Mouse (Mus musculus): ENCODE measurements around the gene Nap1l1. TPM values are rescaled to one million over a fixed set of nuclear protein-coding genes. Genes with fewer than 3 reads are reported as not detected.
A peak's percentile ranks its signal among the peaks of the same experiment; 100 is the strongest.
"Not testable (repeated sequence)": the region's sequence is repeated elsewhere in the genome, so short reads cannot be mapped to it uniquely, and the experiment has no call there.

The Nap1l1 gene
- total RNA-seq, 2 experiments from 2014 or later = 59.7 to 65.9 TPM

DNA sequence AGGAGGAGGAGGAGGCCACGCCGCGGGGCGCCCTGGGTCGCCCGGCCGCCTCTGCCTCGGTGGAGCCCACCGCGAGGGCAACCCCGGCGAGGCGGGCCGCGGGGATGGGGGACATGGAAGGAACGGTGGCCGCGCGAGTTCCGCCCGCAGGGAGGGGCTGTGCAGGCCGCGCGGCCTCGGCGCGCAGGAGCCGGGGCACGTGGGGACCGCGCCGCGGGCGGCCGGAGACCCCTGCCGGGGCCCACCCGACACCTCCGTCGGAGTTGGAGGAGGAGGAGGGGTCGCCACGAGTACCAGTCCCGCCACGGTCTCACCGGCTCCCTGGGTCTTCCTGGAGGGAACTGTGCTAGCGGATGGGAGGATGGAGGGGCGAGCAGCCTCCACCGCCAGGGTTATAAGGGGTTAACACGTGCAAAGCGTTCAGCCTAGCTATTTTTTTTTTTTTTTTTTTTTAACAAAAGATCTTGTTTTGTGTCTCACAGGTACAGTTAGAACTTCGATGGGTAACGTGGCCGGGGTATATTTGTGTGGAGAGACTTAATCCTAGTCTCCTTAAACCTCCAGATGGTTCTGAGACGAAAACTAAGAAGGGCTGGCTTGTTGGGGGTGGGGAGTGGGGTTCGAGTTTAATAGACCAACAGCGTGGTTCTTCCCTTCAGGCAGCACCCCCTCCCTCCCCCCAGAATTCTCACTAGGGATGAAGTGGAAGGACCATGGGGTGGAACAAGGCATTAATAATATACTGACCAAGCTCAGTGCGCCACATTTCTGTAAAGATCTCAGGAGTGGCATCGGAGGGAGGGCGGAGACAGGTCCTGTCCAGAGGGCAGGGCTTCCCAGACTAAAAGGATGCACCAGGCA is 718 bp downstream of the Nap1l1 start:
- DNase-seq = peak in 1 of 2 experiments; percentile 3
- intact Hi-C loops (cut with DNase I) = loop anchor here (5.0 to 10.0 kb wide), 3 partner anchors 176 to 309 kb away; partner anchors contain the start of genes Bbs10 and Osbpl8

DNA sequence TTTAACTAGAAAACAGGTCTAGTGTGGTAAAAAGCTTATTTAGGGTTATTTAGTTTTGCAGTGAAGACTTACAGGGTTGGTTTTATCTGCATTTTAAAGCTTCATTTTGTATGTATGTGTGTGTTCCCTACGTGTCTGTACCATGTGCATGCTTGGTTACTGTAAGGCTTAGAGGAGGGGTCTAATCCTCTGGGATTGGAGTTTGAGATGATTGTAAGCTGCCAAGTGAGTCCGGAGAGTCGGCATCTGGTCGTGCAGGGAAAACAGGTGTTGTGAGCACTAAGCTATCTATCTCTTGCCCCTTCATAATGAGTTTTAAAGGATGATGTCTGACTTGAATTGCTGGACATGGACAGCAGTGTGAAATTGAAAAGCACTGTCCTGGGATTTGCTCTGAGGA is 3.3 kb downstream of the Nap1l1 start:
- intact Hi-C loops (cut with DNase I) = loop anchor here (10.0 kb wide), 1 partner anchor 312 kb away; the partner anchor contains the start of gene Osbpl8
- no peak for DNase-seq

DNA sequence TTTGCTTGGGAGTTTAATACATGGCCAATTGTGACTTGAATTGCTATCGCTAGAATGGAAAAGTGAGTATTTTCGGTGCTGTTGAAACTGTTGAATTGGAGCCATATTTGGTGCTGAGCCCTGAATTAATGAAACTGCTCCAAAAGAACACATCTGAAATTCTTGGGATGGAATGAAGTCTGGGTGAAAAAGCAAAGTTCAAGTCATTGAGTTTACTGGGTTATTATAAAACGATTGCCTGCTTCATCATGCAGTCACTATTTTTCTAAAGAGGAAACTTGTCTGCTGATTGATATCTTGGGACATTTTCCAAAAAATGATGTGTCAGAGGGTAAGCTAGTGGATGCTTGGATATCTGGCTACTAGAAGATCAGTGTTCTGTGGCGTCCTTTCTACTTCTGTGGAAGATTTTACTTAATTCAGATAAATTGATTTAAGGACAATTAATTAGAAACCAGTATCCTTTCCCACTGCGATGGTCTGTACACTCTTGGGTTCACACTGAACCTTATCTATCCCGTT is 4.0 kb downstream of the Nap1l1 start:
- DNase-seq = no peak
- intact Hi-C loops (cut with DNase I) = loop anchor here (10.0 kb wide), 1 partner anchor 312 kb away; the partner anchor contains the start of gene Osbpl8

DNA sequence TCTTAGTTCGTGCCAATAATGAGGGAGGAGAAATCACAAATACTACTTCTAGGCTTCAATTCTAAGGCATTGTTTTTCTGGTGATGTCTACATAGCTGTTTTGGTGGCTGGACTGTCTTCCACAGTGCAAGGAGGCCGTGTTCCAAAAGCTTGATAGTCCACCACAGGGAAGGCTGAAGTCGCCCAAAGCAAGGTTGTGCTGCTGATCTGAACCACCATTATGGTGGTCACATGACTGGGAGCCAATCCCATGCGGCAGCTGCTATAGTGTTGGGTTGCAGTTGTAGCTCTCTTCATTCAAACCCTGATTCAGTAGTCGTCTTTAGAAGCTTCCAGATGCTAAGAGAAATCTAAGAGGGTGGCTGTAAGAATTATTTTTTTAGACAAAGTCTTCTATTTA is 6.6 kb downstream of the Nap1l1 start:
- DNase-seq = no peak
- intact Hi-C loops (cut with DNase I) = loop anchor here (10.0 kb wide), 1 partner anchor 315 kb away; the partner anchor contains the start of gene Osbpl8

DNA sequence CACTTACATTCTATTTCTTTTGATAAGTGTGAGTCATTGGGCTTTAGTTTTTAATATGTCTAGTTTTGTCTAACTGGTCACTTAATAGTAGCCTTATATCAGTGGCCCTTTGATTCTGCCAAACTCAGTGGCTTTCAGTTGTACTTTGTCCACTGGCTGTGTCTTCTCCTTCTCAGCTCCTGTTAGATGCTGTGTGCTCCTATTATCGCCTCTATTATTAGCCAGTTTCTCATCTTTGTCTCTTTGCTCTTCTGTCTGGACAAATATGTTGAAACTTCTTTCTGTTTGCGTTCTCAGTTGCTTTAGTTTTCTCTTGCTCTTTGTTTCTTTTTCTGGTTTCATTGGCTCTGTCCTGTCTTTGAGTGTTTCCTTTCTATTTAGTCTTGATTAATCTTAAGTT is 9.6 kb downstream of the Nap1l1 start:
- intact Hi-C loops (cut with DNase I) = loop anchor here (10.0 kb wide), 1 partner anchor 622 kb away; no protein-coding TSS in a partner anchor
- DNase-seq = no peak

DNA sequence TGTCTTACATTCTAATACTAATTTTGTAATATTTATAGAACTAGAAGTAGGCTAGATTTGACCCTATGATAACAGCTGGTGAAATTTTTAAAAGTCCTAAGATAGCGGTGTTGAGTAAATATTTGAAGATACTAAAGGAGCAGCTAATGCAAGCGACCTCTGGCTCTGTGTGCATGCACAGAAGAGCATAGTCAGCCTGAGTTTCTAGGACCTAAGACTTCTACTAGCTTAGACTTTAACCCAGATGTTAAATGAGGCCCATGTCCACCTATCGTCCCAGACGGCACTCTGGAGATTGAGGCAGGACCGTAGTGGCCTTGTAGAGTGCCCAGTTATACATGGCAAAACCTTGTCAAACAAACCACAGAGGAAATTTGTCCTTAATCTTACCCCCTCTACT is 11.1 kb downstream of the Nap1l1 start:
- no peak for DNase-seq
- intact Hi-C loops (cut with DNase I) = loop anchor here (10.0 kb wide), 1 partner anchor 621 kb away; no protein-coding TSS in a partner anchor

DNA sequence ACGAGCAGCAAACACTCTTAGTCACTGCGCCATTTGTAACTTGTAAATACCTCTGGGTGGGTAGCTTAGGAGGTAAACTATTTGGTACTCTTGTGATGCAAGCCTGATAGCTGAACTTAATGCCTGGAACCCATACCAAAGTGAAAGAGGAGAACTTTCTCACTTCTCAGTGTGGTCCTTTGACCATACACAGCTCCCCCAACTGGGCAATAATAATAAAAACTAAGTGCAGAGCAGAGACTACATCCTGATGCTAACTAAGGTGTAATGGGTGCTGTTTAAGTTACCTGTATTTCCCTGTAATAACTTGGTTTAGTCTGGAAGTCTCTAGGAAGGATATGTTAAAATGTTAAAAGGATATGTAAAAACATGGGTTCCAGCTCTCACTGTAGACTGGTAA is 15.8 kb downstream of the Nap1l1 start:
- intact Hi-C loops (cut with DNase I) = loop anchor here (5.0 to 10.0 kb wide), 2 partner anchors 261 to 616 kb away; no protein-coding TSS in a partner anchor

DNA sequence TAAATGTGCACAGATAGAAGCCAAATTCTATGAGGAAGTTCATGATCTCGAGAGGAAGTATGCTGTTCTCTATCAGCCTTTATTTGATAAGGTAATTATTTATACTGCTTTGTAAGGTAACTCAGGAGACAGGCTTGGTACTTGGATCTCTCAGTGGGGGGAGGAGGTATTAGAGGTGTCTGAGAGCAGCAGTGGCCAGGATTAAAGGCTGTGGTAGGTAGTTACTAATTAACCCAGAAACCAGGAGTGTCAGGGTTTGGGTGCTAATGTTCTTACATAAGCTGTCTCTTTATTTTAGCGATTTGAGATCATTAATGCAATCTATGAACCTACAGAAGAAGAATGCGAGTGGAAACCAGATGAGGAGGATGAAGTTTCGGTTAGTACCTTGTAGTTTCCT is 17.1 kb downstream of the Nap1l1 start:
- intact Hi-C loops (cut with DNase I); DNase-seq: not testable (repeated sequence)

More for the DNA sequence above, 15.8 kb downstream of the Nap1l1 start:
- DNase-seq = no peak

DNA sequence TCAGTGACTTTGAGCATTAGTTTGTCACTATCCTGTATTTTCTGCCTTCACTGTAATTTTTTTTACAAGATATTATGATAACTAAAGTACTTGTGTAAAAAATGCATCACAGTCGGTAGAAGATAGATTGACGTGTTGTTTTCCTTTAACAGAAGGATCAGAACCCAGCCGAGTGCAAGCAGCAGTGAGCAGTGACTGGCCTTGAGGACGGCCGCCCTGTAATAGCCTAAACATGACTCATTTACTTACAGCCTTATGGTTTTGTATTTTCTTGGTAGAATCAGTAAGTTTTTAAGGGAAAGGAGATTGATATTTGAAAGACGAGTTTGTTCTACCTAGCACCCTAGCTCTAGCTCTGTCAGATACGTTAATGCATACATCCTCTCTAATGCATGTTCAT is 22.9 kb downstream of the Nap1l1 start:
- intact Hi-C loops (cut with DNase I) = no loop called here
- DNase-seq = no peak

DNA sequence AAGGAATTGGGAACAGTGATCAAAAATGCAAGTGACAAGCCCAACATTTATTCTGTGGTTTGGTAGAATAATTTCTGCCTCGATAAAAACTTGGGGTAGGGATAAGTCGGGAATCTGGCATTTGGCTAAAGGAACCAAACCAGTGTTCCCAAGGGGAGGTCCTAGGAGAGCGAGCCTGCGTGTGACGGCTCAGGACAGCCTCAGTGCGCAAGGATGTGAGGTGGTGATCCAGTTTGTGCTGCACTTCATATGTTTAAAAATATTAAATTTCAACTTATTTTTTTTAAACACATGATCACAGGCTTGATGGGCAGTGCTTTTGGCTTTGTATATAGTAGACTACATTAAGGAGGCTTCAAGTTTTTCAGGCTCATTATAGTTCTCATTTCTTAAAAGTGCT is 26.9 kb downstream of the Nap1l1 start:
- intact Hi-C loops (cut with DNase I) = no loop called here
- no peak for DNase-seq

DNA sequence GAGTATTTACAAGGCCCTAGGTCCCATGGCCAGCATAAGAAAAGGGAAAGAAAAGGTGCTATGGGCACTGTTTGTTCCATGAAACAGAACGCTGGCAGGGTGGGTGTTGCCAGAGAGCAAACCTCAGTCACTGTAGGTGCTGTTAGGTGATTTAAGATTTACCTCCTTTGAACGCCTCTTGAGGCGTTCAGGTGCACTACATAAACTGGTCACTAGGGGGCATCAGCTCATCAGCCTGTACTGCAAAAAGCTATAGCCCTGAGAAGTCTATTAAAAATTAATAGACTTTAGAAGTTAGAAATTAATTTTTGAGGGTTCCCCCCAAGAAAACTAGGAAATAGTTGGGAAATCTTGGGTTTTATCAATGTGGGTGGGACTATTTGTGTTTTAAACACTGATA is 30.0 kb downstream of the Nap1l1 start:
- intact Hi-C loops (cut with DNase I) = loop anchor here (1.0 kb wide), 1 partner anchor 422 kb away; no protein-coding TSS in a partner anchor
- peak; percentile 76 to 89 for DNase-seq

DNA sequence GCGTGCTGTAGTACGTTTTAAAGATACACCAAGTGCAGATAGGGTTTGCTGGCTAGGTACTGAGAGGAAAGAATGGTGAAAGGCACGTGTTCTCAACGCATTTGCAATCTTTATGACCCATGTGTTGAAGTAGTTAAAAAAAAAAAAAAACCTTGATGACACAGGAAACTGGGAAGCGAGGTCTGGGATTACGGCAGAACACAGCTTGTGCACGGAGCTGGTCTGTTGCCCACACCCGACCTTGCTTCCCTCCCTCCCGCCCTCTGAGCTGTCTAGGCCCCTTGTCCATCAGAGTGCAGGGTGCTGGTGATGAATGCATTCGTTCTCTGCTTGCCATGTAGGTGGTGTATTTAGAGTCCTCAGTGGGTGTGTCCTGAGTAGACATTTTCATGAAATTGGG is 30.7 kb downstream of the Nap1l1 start:
- intact Hi-C loops (cut with DNase I) = loop anchor here (1.0 kb wide), 1 partner anchor 422 kb away; no protein-coding TSS in a partner anchor
- DNase-seq = no peak

DNA sequence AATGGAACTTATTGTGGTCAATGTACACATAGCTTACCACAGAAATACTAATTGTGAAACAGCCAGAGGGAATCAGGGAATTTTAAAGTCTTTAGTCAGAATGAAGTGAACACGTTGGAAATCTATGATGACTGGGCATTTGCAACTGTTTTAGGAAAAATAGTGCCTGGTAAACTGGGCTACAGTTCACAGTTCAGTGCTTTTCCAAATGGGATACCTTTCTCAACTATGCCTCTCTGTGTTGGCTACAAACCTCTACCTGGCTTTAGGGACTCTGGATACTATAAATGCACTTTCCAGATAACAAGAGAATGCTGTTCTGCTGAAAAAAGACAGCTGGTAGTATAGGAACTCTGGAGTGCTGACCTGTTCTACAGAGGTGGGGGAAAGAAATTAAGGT is 31.6 kb downstream of the Nap1l1 start:
- DNase-seq = no peak
- intact Hi-C loops (cut with DNase I) = loop anchor here (1.0 to 5.0 kb wide), 4 partner anchors 38 to 453 kb away; no protein-coding TSS in a partner anchor

DNA sequence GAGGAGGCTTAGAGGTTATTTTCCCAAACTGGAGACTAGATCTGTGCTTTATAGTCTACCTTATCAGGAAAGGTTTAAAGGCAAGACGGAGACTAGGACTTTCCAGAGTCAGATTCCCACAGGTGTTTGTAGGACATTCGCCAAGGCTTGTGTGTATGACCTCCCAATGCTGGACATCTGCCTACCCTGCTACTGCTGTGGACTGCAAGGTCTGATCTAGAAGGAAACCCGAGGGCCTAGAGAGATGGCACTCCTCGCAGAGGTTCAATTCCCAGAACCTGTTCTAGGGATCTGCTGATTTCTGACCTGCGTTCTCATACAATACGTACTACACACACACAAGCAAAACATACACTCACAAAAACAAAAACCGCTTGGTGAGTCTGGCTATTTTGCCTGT is 32.4 kb downstream of the Nap1l1 start:
- intact Hi-C loops (cut with DNase I) = loop anchor here (1.0 to 5.0 kb wide), 4 partner anchors 37 to 452 kb away; no protein-coding TSS in a partner anchor
- DNase-seq = no peak

DNA sequence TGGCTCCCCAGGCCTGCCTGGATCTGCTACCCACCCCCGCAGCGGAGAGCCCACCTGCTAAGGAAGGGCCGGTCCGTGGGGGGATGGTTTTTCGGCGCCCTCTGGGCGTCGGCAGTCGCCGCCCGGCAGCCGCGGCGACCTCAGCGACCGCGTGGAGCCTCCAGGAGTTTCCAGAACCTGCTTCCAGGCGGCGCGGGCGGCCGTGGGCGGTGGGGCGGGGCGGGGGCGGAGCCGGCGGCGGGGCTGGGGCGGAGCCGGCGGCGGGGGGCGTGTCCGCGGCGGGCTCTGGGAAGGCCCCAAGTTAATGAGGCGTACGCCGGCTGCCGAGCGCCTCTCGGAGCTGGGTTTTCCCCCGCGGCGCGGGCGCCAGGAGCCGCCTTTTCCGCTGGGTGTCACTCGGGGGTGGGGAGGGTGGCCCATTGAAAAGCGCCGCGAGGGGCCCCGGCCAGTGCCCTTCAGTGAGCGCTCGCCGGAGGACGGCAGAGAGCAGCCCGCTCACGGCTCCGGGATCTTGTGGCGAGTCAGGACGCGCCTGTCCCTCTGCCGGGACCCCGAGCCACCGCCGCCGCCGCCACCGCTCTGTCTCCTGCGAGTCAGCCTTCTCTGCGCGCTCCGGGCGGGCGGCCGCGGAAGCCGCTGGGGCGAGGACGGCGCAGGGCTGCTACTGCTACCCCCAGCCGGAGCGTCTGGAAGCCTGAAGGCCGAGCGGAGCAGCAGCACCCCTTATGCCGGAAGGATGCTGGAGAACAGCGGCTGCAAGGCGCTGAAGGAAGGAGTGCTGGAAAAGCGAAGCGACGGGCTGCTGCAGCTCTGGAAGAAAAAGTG is 33.3 kb downstream of the Nap1l1 start, which contains the start of gene Phlda1:
Gene Phlda1, plus strand, starts transcription at position 186 of the 825 bp plus-strand sequence.
- DNase-seq = peak; percentile 97 to 98
- intact Hi-C loops (cut with DNase I) = loop anchor here (2.0 to 5.0 kb wide), 4 partner anchors 36 to 266 kb away; no protein-coding TSS in a partner anchor

DNA sequence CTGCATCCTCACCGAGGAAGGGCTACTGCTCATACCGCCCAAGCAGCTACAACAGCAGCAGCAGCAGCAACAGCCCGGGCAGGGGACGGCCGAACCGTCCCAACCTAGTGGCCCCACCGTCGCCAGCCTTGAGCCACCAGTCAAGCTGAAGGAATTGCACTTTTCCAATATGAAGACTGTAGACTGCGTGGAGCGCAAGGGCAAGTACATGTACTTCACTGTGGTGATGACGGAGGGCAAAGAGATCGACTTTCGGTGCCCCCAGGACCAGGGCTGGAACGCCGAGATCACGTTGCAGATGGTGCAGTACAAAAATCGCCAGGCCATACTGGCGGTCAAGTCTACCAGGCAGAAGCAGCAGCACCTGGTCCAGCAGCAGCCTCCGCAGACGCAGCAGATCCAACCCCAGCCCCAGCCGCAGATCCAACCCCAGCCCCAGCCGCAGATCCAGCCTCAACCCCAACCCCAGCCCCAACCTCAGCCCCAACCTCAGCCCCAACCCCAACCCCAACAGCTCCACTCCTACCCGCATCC is 34.0 kb downstream of the Nap1l1 start:
- peak in 1 of 2 experiments; percentile 52 for DNase-seq

DNA sequence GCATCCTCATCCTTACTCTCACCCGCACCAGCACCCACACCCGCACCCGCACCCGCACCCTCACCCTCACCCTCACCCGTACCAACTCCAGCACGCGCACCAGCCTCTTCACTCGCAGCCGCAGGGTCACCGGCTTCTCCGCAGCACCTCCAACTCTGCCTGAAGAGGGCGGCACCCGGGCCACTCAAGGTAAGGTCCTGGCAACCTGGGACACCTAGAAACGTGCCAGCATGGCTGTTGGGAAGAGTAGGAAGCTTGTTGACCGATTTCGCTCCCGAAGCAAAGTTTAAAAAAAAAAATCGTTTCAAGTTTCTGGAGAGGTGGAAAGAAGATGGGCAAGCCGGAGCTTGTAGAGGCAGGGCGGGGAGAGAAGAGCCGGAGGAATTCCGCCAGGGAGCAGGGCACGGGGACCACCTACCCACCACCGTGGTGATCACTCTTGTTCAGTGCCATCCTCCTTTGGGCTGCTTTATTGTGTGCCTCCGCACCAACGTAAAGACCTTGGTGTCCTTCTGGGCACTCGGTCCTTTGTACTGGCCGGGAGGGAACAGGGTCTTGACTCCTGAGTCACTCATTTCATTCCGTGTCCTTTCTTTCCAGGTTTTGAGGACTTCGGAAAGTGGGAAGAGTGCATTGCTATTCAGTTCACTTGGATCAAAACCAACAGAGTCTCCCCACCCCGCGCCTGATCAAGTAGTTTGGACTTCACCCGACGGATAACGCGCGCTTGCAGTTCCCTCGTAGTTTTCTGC is 34.6 kb downstream of the Nap1l1 start:
- intact Hi-C loops (cut with DNase I) = loop anchor here (2.0 to 5.0 kb wide), 4 partner anchors 35 to 265 kb away; no protein-coding TSS in a partner anchor
- peak; percentile 62 to 67 for DNase-seq

More for the DNA sequence above, 34.0 kb downstream of the Nap1l1 start:
- intact Hi-C loops (cut with DNase I) = loop anchor here (2.0 to 5.0 kb wide), 4 partner anchors 35 to 265 kb away; no protein-coding TSS in a partner anchor

DNA sequence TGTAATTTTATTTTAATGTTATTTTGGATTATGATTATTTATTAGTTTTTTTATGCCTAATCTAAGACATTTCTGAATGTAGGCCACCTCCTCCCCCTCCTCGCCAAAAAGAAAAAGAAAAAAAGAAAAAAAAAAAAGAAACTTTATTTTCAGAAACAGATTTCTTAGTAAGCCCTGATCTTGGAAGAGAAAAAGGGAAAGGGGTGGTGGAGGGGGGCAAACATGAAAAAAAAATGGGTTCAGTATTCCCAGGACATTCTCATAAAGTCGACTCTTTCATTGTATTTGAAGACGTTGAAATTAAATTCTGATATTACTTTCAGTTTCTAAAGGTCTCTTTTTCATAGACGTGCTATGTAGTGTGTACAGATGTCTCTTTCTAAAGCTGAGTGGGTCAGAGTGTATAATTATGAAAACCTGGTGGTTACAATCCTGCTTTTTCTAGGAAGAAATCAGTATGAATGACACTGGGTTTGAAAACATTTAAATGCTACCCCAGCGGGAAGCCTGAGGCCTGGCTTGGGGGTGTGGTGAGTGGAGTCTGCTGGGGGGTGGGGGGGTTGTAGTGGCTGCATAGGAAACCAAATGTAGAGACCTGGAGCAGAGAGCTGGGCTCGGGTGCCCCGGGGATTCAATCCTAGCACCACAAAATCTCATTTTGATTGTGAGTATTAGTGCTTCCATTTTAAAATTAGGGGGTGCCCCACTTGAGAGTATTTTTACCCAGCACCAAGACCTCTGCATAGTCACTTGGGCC is 35.5 kb downstream of the Nap1l1 start:
- DNase-seq = no peak
- intact Hi-C loops (cut with DNase I) = loop anchor here (5.0 kb wide), 3 partner anchors 34 to 264 kb away; no protein-coding TSS in a partner anchor

All from heart, postnatal 14 days (tissue).